Mouse (Mus musculus): ENCODE data around the gene Wnk2. TPM values are rescaled to one million over a fixed set of nuclear protein-coding genes. Genes with fewer than 3 reads are reported as not detected.

Wnk2 gene
- polyA plus RNA-seq (2014; fragmentation: Illumina TruSeq; extraction: RNeasy Lipid Tissue Mini Kit (QIAGEN cat#74804); ENCODE audit: low read depth, low replicate concordance): 35.6 TPM

DNA sequence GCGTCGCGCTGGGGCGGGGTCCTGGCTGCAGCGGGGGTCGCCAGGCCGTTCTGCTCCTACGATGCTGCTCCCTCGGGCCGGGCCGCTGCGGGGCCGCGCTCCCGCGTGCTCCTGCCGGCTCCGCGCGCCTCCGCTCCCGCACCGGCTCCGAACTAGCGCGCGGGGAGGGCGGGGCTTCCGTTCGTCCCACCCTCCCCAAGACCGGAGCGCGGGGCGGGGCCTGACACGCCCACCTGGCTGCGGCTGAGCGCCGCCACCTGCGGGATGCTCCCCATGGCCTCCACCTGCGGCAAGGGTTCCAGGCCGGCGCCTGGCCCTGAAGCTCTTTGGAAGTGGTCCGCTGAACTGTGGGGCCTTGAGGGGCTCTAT lies at the start of gene Wnk2:
Wnk2 (minus strand) TSS at position 157 of the 369 bp plus-strand sequence.

DNA sequence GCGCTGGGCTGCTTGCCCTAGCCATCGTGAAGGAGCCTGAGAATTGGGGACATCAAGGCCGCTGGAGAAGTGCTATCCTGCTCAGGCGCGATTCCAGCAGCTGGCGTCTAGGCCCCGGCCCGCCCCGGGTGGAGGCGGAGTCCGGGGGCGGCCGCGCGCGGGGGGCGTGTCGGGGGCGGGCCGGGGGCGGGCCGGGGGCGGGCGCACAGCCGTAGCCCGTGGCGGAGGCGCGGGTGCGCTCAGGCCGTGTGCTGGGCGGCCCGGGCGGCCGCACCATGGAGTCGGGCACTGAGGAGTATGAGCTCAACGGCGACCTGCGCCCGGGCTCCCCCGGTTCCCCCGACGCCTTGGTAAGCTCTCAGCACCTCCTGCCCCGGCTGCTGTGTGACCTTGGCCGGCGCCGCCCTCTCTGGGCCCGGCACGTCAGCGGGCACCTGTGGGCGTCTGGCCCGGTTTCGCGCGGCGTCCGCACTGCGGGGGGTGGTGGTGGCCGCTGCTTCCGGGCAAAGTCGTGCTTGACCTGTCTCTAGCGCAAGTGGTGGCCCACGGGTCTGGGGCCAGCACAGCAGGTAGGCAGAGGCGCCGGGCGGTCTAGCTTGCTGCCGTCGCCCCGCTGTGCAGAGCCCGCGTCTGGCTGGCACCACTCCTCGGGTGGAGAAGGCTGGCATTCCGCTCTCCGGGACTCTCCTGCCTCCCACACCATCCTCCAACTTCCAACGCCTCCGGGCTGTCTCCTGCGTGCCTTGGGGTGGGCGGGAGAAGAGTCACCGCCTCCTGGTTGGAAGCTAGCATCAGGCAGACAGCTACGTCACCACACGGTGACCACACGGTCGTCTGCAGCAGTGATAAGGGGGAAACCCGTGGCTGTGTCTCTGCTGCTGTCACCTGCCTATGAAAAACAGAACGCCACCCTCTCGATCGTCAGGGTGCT lies 39.7 kb upstream of the Wnk2 start, which contains the start of gene Ninj1:
Ninj1 (plus strand) TSS at position 198 of the 931 bp plus-strand sequence.

Other genes starting within 250 kb of the Wnk2 start
- 64.8 TPM for gene Fam120a, start 180.0 kb downstream of the Wnk2 start, polyA plus RNA-seq (2014; fragmentation: Illumina TruSeq; extraction: RNeasy Lipid Tissue Mini Kit (QIAGEN cat#74804); ENCODE audit: low read depth, low replicate concordance)
- 74.2 TPM for gene Ninj1, start 39.5 kb upstream of the Wnk2 start, polyA plus RNA-seq (2014; fragmentation: Illumina TruSeq; extraction: RNeasy Lipid Tissue Mini Kit (QIAGEN cat#74804); ENCODE audit: low read depth, low replicate concordance)
- 179 TPM for gene Card19, start 68.0 kb upstream of the Wnk2 start, polyA plus RNA-seq (2014; fragmentation: Illumina TruSeq; extraction: RNeasy Lipid Tissue Mini Kit (QIAGEN cat#74804); ENCODE audit: low read depth, low replicate concordance)
- not detected for gene Susd3, start 100.7 kb upstream of the Wnk2 start, polyA plus RNA-seq (2014; fragmentation: Illumina TruSeq; extraction: RNeasy Lipid Tissue Mini Kit (QIAGEN cat#74804); ENCODE audit: low read depth, low replicate concordance)
- 1.0 TPM for gene Fgd3, start 172.3 kb upstream of the Wnk2 start, polyA plus RNA-seq (2014; fragmentation: Illumina TruSeq; extraction: RNeasy Lipid Tissue Mini Kit (QIAGEN cat#74804); ENCODE audit: low read depth, low replicate concordance)
- 76.1 TPM for gene Bicd2, start 193.6 kb upstream of the Wnk2 start, polyA plus RNA-seq (2014; fragmentation: Illumina TruSeq; extraction: RNeasy Lipid Tissue Mini Kit (QIAGEN cat#74804); ENCODE audit: low read depth, low replicate concordance)

Measured in heart, adult 10 weeks (tissue).